Mouse (Mus musculus) lung, postnatal 0 days (tissue): Measurements from ENCODE around the gene Tmem210.

ENCODE experiments used
- CTCF ChIP-seq: IDR thresholded peaks from 2 replicates; pipeline ENCODE4 v1.5.1; 2016; ENCODE audit warnings: antibody characterized with exemption, mild to moderate bottlenecking
- EP300 ChIP-seq: IDR thresholded peaks from 2 replicates; pipeline ENCODE4 v1.6.1; 2016; ENCODE audit warnings: antibody characterized with exemption, mild to moderate bottlenecking, control low read depth

- TF ChIP-seq CTCF = no peak
- TF ChIP-seq EP300 = no peak
Observed at GRCm38 (mm10) chr2:25311491-25311891, 23.5 kb downstream of the Tmem210 start.
